Mouse (Mus musculus): ENCODE results near the gene B4galt3.

The B4galt3 gene

DNA sequence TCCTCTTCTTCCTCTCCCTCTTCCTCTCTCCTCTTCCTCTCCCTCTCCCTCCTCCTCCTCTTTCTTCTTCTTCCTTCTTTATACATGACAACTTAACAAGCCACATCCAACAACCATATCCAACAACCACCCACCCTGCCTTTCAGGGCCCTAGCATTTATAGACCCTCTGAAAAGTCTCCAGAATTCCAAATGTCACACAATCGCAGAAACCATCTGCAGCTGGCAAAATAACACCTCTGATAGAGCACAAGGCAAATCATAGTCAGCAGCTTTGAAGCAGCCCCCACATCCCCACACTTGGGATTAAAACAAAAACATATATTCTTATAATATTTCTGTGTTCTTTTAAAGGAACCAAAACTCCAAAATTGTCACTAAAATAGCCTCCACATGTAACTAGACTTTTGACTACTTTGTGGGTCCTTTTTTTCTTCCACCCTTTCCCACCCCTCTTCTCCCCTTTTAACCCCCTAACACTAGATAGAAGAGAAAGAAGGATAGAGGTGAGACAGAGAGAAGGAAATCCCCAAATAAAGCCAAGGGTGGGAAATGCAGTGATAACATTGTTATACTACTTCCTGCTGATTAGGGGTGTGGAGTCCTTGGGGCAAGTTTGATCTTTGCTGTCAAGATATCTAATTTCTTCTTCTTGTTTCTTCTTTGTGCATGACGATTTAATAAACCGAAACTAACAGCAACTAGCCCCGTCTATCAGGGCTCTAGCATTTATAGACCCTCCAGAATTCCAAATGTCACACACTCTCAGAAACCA, 4.0 kb upstream of the B4galt3 start:
- DNase-seq = no peak

GRCm38 (mm10) chr1:171268341-171268740, 1.8 kb upstream of the B4galt3 start:
- DNase-seq = no peak

DNA sequence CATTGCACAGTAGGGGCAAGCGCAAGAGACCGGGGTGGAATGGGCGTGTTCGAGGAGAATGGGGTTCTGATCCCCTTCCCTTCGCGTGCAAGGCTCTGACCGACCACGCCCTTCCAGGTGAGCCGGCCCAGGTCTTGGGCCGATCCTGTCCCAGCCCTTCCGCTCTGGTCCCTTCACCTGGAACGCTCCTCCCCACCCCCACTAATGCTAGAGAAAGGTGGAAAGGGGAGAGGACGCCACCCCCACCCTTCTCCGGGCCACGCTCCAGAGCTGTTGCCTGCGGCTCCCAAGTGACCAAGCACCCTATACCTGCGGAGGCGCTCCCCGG, 409 bp downstream of the B4galt3 start:
- DNase-seq = no peak

- no peak for DNase-seq
These were observed 1.1 kb downstream of the B4galt3 start for GRCm38 (mm10) chr1:171271196-171271595.

GRCm38 (mm10) chr1:171271622-171272021, 1.5 kb downstream of the B4galt3 start:
- no peak for DNase-seq

DNA sequence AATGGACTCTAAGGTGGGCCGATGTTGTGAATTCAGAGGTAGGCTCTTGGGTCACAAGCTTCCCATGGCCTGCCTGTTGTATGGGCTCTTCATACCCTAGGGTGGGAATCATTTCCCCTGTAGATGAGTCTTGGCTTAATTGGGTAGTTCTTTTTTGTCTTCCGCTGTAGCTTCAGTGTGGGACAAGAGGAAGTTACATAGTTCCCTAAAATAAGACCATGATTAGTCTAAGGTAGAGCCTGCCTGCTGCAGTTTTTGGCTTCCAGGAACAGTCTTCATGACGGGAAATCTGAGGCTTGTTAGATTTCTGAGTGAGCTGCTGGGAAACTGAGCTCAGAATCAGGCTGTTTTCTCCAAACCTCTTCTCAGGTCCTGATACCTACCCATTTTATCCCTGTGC, 2.0 kb downstream of the B4galt3 start:
- DNase-seq = peak in 1 of 2 experiments; percentile 1

- DNase-seq = peak in 1 of 2 experiments; percentile 6
These were observed 4.0 kb downstream of the B4galt3 start for GRCm38 (mm10) chr1:171274171-171274570.

GRCm38 (mm10) chr1:171275144-171275734, 5.1 kb downstream of the B4galt3 start:
- no peak for DNase-seq

GRCm38 (mm10) chr1:171276110-171276748, 6.1 kb downstream of the B4galt3 start:
- no peak for DNase-seq

GRCm38 (mm10) chr1:171277736-171278135, 7.6 kb downstream of the B4galt3 start:
- DNase-seq = no peak

DNA sequence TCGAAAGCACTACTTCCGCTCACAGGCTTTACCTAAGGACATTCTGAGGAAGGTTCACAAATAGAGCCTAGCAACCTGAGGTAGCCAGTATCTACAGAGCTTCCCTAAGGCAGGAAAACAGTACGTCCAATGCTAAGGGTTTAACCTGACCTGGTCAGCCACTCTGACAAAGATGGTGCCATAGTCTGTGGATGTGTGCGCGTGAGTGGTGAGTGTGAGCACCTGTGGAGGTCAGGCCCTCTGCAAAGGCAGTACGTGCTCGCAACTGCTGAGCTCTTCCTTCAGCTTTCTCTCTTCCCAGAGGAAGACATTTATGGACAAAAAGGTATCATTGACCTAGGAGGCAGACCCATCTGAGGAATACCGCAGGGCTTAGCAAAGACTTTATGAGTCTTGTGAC, 8.3 kb downstream of the B4galt3 start:
- no peak for DNase-seq

- DNase-seq = no peak
These were observed 9.0 kb downstream of the B4galt3 start for GRCm38 (mm10) chr1:171279012-171279705.

GRCm38 (mm10) chr1:171279721-171280120, 9.6 kb downstream of the B4galt3 start:
- DNase-seq = no peak

GRCm38 (mm10) chr1:171280250-171280915, 10.3 kb downstream of the B4galt3 start:
- DNase-seq = no peak

GRCm38 (mm10) chr1:171280916-171281527, 10.9 kb downstream of the B4galt3 start, which contains the start of gene Ppox:
Gene Ppox, minus strand, starts transcription at chr1:171281186.
- DNase-seq = peak; percentile 85 to 90

DNA sequence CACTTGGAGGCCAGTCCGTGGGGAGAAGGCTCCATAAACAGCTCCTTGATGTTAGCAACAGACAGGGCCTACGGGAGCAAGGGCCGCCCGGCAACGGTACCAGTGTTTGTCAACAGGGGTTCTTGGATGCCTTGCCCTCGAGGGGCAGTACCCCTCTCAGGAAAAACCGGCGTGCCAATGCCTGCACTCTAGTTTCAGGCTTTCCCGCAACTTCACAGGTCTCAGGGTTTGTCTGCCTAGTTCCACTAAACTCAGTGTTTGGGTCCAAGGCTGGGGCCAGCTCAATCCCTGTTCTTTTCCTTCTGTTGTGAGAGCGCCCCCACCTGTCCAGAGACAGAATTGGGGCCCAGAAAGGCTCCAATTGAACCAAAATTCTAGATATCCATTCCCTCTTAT, 11.4 kb downstream of the B4galt3 start:
- peak; percentile 70 to 82 for DNase-seq

DNA sequence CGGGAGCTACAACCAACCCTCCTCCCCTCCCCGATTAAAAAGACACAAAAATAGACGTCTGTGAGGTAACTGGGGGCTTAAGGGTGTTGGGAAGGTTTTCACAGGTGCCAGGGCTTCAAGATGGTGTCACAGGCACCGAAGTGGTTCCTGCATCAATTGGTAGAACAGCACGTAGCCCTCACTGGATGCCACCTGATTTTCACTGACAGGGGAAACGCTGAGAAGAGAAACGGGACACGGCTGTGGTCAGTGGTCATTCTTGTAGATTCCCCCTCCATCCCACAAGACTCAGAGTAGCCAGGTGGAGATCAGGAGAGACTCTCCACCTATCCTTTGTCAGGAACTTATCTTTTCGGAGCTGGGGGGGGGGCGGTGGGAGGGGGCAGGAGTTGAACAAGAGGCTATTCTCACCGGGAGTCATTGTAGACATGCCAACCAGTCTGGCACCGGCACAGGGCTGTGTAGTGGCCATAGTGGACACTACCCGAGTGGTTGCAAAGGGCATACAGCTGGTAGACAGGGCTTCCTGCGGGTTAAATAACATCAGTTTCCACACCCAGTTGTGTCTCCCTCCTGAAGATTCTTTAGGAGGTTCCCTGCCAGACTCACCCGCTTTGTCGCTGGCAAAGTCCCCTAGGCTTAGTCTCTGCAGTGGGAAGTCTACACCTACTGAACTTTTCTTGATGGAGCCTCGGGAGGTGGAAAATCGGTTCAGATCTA, 12.1 kb downstream of the B4galt3 start:
- DNase-seq = no peak

GRCm38 (mm10) chr1:171283188-171284160, 13.3 kb downstream of the B4galt3 start:
- no peak for DNase-seq

GRCm38 (mm10) chr1:171284491-171284890, 14.4 kb downstream of the B4galt3 start:
- no peak for DNase-seq

- no peak for DNase-seq
These were observed 15.2 kb downstream of the B4galt3 start for GRCm38 (mm10) chr1:171285096-171285892.
